Mouse (Mus musculus) myocyte (in vitro differentiated cells): ENCODE measurements at regions not wholly inside any gene's neighbourhood (a gene's known extent, or its start where the extent isn't known, plus 50 kb on each side); places are given as distances from the start of the nearest gene placed in this dataset.

Experiments used
- CEBPB ChIP-seq: IDR thresholded peaks from 2 replicates; pipeline ENCODE4 v1.6.1; 2011; ENCODE audit warnings: mild to moderate bottlenecking, moderate library complexity; ENCODE audit not compliant: poor library complexity, insufficient read depth, severe bottlenecking
- E2F4 ChIP-seq: IDR thresholded peaks from one replicate; pipeline ENCODE4 v1.6.1; 2011; ENCODE audit warnings: mild to moderate bottlenecking, control low read depth, moderate library complexity; ENCODE audit not compliant: insufficient read depth
- MAX ChIP-seq: IDR thresholded peaks from one replicate; pipeline ENCODE4 v1.6.1; 2011; ENCODE audit warnings: low read depth, mild to moderate bottlenecking, control low read depth
- MYOD1 ChIP-seq, 3 experiments: IDR thresholded peaks; one replicate each; pipeline ENCODE4 v1.6.1; 2011; ENCODE audit warnings: control low read depth in 2 of 3, low read depth in 2 of 3, mild to moderate bottlenecking in 2 of 3, moderate library complexity in 1 of 3; ENCODE audit not compliant: insufficient read length in 2 of 3, control insufficient read depth in 1 of 3
- MYOG ChIP-seq, 3 experiments: IDR thresholded peaks; one replicate each; pipeline ENCODE4 v1.6.1; 2011; ENCODE audit warnings: control low read depth in 2 of 3, low read depth in 2 of 3, mild to moderate bottlenecking in 2 of 3; ENCODE audit not compliant: insufficient read length in 2 of 3, control insufficient read depth in 1 of 3, insufficient read depth in 1 of 3
- POLR2A ChIP-seq: IDR thresholded peaks from one replicate; pipeline ENCODE4 v1.6.1; 2011; ENCODE audit warnings: low read depth, mild to moderate bottlenecking, control low read depth, moderate library complexity; ENCODE audit not compliant: insufficient read length
- POLR2AphosphoS2 ChIP-seq: IDR thresholded peaks from one replicate; pipeline ENCODE4 v1.6.1; 2011; ENCODE audit warnings: low read depth, control low read depth; ENCODE audit not compliant: insufficient read length
- SRF ChIP-seq: IDR thresholded peaks from one replicate; pipeline ENCODE4 v1.6.1; 2011; ENCODE audit warnings: low read depth; ENCODE audit not compliant: control insufficient read depth, insufficient read length
- TCF12 ChIP-seq: IDR thresholded peaks from one replicate; pipeline ENCODE4 v1.6.1; 2011; ENCODE audit warnings: mild to moderate bottlenecking, control low read depth; ENCODE audit not compliant: poor library complexity, insufficient read depth, severe bottlenecking
- TCF3 ChIP-seq: IDR thresholded peaks from one replicate; pipeline ENCODE4 v1.6.1; 2011; ENCODE audit warnings: low read depth, control low read depth; ENCODE audit not compliant: insufficient read length
- USF1 ChIP-seq: IDR thresholded peaks from one replicate; pipeline ENCODE4 v1.6.1; 2011; ENCODE audit warnings: low read depth, mild to moderate bottlenecking, control low read depth, moderate library complexity

DNA sequence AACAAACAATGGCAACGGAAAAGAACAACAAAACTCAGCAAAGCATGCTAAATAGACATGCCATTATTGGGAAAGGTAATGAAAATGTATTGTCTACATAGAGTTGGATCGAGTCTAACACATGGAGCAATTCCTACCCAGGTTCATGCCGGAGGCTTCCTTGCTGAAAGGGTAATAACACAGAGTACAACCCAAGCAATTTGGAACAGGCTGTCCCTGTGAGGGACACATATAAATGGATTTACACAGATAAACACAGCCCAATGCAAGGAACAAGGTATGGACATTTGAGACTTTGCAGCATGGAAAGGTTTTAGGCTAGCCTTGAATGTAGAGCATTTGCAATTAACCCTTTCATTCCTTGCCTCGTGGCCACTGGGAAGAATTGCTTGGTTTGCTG, 158.6 kb upstream of the Gm11146 start:
- TF ChIP-seq USF1 (no peak), POLR2AphosphoS2 (no peak), POLR2A (no peak), CEBPB (no peak), SRF (no peak), E2F4 (no peak), TCF12 (no peak), MAX (no peak), MYOG (IDR thresholded peaks at IDR 0.05; ENCODE audit: control insufficient read depth in 1 of 3, insufficient read depth in 1 of 3, insufficient read length in 2 of 3, low read depth in 2 of 3) (no peak), MYOD1 (IDR thresholded peaks at IDR 0.05; ENCODE audit: control insufficient read depth in 1 of 3, insufficient read length in 2 of 3, low read depth in 2 of 3) (no peak), TCF3 (no peak)
